Mouse (Mus musculus): ENCODE measurements at regions not wholly inside any gene's neighbourhood (a gene's known extent, or its start where the extent isn't known, plus 50 kb on each side); places are given as distances from the start of the nearest gene placed in this dataset.

DNA sequence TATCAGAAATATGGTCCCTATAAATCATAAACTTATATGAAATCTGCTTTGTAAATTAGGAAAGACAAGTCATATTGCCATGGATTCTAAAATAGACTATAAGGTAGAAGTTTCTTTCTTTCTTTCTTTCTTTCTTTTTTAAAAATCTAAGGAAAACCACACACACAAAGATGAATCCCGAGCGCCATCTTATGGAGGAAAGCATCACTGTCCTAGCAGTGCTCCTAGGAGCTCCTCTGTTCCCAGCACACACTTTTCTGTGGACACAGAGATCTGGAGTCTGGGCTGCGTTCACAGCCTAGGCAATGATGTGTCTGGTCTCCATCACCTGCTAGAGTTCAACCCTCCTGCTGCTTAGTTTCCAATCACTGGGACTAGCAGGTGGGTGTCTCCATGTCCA lies 65.2 kb upstream of the Slc22a22 start:
- DNase-seq, result peak in 1 of 2 experiments; percentile 23

GRCm38 (mm10) chr15:57535514-57535913 lies 58.1 kb upstream of the Slc22a22 start:
- DNase-seq, result no peak

All from cerebellum, postnatal 25 days (tissue).